Mouse (Mus musculus): ENCODE measurements around the gene 2310022B05Rik. TPM values are rescaled to one million over a fixed set of nuclear protein-coding genes. Genes with fewer than 3 reads are reported as not detected.
A peak's percentile ranks its signal among the peaks of the same experiment; 100 is the strongest.

2310022B05Rik gene
- total and polyA plus RNA-seq, 3 experiments: 6.2 to 27.0 TPM; not detected in 1

- Histone ChIP-seq H3K4me1 (ENCODE audit: control insufficient read depth in 1 of 2, insufficient read depth in 2 of 2, low read length in 2 of 2) (peaks cover 4 to 23% of the 10 kb centered on the region in 2 experiments), H3K79me2 (ENCODE audit: control insufficient read depth, insufficient read depth, low read length, poor library complexity) (peaks cover 3% of the 10 kb centered on the region), H3K9ac (ENCODE audit: control insufficient read depth, low read depth, low read length, poor library complexity, severe bottlenecking) (peak overlapping the region; percentile 51), H3K27ac (ENCODE audit: control insufficient read depth, low read depth, low read length) (peak overlapping the region; percentile 89), H3K9me3 (replicated peaks; ENCODE audit: insufficient read depth, low read length) (no peaks in the 10 kb centered on the region), H3K27me3 (ENCODE audit: control insufficient read depth in 1 of 2, insufficient read depth in 2 of 2, low read length in 2 of 2) (no peaks in the 10 kb centered on the region), H3K36me3 (ENCODE audit: control insufficient read depth in 1 of 2, insufficient read depth in 2 of 2, low read length in 2 of 2) (peaks cover 0 to 22% of the 10 kb centered on the region in 2 experiments; a peak in 2 of 4 replicates), H3K4me3 (ENCODE audit: control insufficient read depth in 1 of 2, insufficient read depth in 1 of 2, low read depth in 2 of 2, low read length in 2 of 2) (peak overlapping the region; percentile 31 to 32)
- TF ChIP-seq TBP (IDR thresholded peaks at IDR 0.05; ENCODE audit: low read depth, low read length) (no peak), SIN3A (IDR thresholded peaks at IDR 0.05; ENCODE audit: low read length) (peak; percentile 79; the same call in 1 of the 2 replicates), EP300 (IDR thresholded peaks at IDR 0.05; ENCODE audit: low read depth in 1 of 2, low read length in 2 of 2) (peak; percentile 39 to 76; a peak in 3 of 4 replicates), NRF1 (IDR thresholded peaks at IDR 0.05; ENCODE audit: insufficient read depth, low read depth, low read length, poor library complexity, severe bottlenecking) (no peak), BHLHE40 (IDR thresholded peaks at IDR 0.05; ENCODE audit: borderline replicate concordance, low read depth, low read length) (no peak), NELFE (IDR thresholded peaks at IDR 0.05; ENCODE audit: low read depth, low read length) (no peak; the same call in 1 of the 2 replicates), MAFK (IDR thresholded peaks at IDR 0.05; ENCODE audit: borderline replicate concordance, low read depth, low read length) (peak; percentile 39; the same call in 1 of the 2 replicates), ZMIZ1 (IDR thresholded peaks at IDR 0.05; ENCODE audit: low read depth, low read length) (0 out of 2 replicates have a peak, but pooled peaks have one; percentile 40), UBTF (IDR thresholded peaks at IDR 0.05; ENCODE audit: borderline replicate concordance, insufficient read depth, low read depth, low read length) (no peak), MXI1 (IDR thresholded peaks at IDR 0.05; ENCODE audit: low read depth, low read length) (no peak; the same call in 1 of the 2 replicates), MYC (IDR thresholded peaks at IDR 0.05; ENCODE audit: low read depth, low read length) (peak; percentile 40; the same call in 1 of the 2 replicates), MAX (IDR thresholded peaks at IDR 0.05; ENCODE audit: low read length) (no peak), GATA1 (IDR thresholded peaks at IDR 0.05; ENCODE audit: low read depth, low read length) (peak; percentile 66), USF2 (IDR thresholded peaks at IDR 0.05; ENCODE audit: borderline replicate concordance in 1 of 2, insufficient read depth in 1 of 2, low read depth in 1 of 2, low read length in 2 of 2) (no peak), ETS1 (IDR thresholded peaks at IDR 0.05; ENCODE audit: low read depth, low read length) (peak; percentile 68), SMC3 (IDR thresholded peaks at IDR 0.05; ENCODE audit: low read depth, low read length) (no peak), USF1 (IDR thresholded peaks at IDR 0.05; ENCODE audit: low read depth, low read length) (peak; percentile 83), RCOR1 (IDR thresholded peaks at IDR 0.05; ENCODE audit: low read depth, low read length) (peak; percentile 59; the same call in 1 of the 2 replicates), ZNF384 (IDR thresholded peaks at IDR 0.05; ENCODE audit: low read depth, low read length) (peak; percentile 88), MYB (IDR thresholded peaks at IDR 0.05; ENCODE audit: low read depth, low read length) (no peak), POLR2AphosphoS5 (IDR thresholded peaks at IDR 0.05; ENCODE audit: borderline replicate concordance, low read depth, low read length) (no peak), JUND (IDR thresholded peaks at IDR 0.05; ENCODE audit: low read depth, low read length) (no peak), TCF12 (IDR thresholded peaks at IDR 0.05; ENCODE audit: low read depth, low read length) (peak; percentile 62; the same call in 1 of the 2 replicates), HCFC1 (IDR thresholded peaks at IDR 0.05; ENCODE audit: low read depth, low read length) (peak; percentile 64), E2F4 (IDR thresholded peaks at IDR 0.05; ENCODE audit: borderline replicate concordance, low read depth, low read length) (no peak), MAZ (IDR thresholded peaks at IDR 0.05; ENCODE audit: low read depth, low read length) (0 out of 2 replicates have a peak, but pooled peaks have one; percentile 16)
- DNase-seq (ENCODE audit: low read depth, low spot score): peak; percentile 88
Observed at GRCm38 (mm10) chr8:124657961-124658360, 5.2 kb downstream of the 2310022B05Rik start.

Measured in MEL (cell line).